Mouse (Mus musculus) forebrain, embryonic 11.5 days (tissue): ENCODE results near the gene Nup153. TPM values are rescaled to one million over a fixed set of nuclear protein-coding genes. Genes with fewer than 3 reads are reported as not detected.

ENCODE experiments used
- ATAC-seq: fragments of 200-750 bp; cut with Nextera tagmentation; replicated peaks from 2 replicates; pipeline ENCODE4 v1.8.0; 2017; ENCODE audit warnings: moderate TSS enrichment; ENCODE audit not compliant: low FRiP score
- DNase-seq: peaks from one replicate; pipeline ENCODE4 v3.0.0-alpha.2; 2017; ENCODE audit warnings: low spot score
- H3K27ac ChIP-seq: fragments of 300-500 bp; sonication (generic); 2 replicates; pipeline ENCODE4 v1.5.1; 2014; ENCODE audit warnings: low read depth, low read length
- H3K27me3 ChIP-seq: fragments of 300-500 bp; sonication (generic); 2 replicates; pipeline ENCODE4 v1.6.1; 2014; ENCODE audit warnings: mild to moderate bottlenecking, low read length, mixed read lengths; ENCODE audit not compliant: control insufficient read depth, insufficient read depth
- H3K36me3 ChIP-seq: fragments of 300-500 bp; sonication (generic); 2 replicates; pipeline ENCODE4 v1.6.1; 2014; ENCODE audit warnings: mild to moderate bottlenecking, low read length, moderate library complexity, mixed read lengths; ENCODE audit not compliant: control insufficient read depth, insufficient read depth
- H3K4me1 ChIP-seq: fragments of 300-500 bp; sonication (generic); replicated peaks from 2 replicates; pipeline ENCODE4 v1.6.1; 2014; ENCODE audit warnings: low read length, mixed read lengths; ENCODE audit not compliant: control insufficient read depth, insufficient read depth
- H3K4me2 ChIP-seq: fragments of 300-500 bp; sonication (generic); 2 replicates; pipeline ENCODE4 v1.6.1; 2014; ENCODE audit warnings: low read depth, mild to moderate bottlenecking, low read length, moderate library complexity, mixed read lengths; ENCODE audit not compliant: severe bottlenecking
- H3K4me3 ChIP-seq: fragments of 300-500 bp; sonication (generic); 2 replicates; pipeline ENCODE4 v1.5.1; 2014; ENCODE audit warnings: low read depth, low read length
- H3K9ac ChIP-seq: fragments of 300-500 bp; sonication (generic); 2 replicates; pipeline ENCODE4 v1.6.1; 2014; ENCODE audit warnings: low read length
- H3K9me3 ChIP-seq: fragments of 300-500 bp; sonication (generic); 2 replicates; pipeline ENCODE4 v1.6.1; 2016; ENCODE audit warnings: low read length, mixed read lengths; ENCODE audit not compliant: control insufficient read depth
- WGBS: fragments of 180-500 bp; shearing (Covaris S2); extraction: QIAGEN DNeasy Blood & Tissue Kit; methylation state at CpG from one replicate; pipeline ENCODE4 v1.1.7; 2014; 5-methylcytosine and 5-hydroxymethylcytosine counted together
- polyA plus RNA-seq: library from polyadenylated mRNA; unstranded; fragments of >200 nt; fragmentation: Nextera tagmentation; extraction: Ambion mirVana; gene quantifications from 2 replicates; pipeline ENCODE4 v1.2.1, GENCODE M21; 2014

The Nup153 gene
- polyA plus RNA-seq, 1 experiment from 2014 or later, result 49.7 TPM

DNA sequence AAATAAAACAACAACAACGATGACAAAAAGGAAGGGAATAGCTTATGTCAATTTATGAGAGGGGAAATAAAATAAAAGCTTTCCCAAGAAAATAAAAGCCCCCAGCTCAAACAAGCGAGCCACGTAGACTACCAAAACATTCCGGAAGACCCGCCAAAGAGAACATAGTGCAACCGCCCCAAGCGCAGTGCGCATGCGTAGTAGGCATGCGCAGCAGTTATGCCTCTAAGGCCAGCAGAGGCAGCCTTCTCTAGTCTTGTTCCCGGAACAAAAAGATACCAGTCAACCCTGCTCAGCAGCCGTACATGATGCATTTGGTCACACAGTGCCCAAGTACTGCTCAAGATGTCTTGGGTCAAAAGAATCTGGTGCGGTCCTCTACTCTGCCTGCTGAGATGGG is 30.9 kb upstream of the Nup153 start:
- WGBS, result 95% methylated on average over 13 of the region's 13 CpGs
- H3K4me1 ChIP-seq, result no peaks in the 10 kb centered on the region
- DNase-seq (no peak), ATAC-seq (no peak)
- no peak overlapping the region for H3K4me3 ChIP-seq
- H3K36me3 ChIP-seq, result no peaks in the 10 kb centered on the region; the same call in 1 of the 2 replicates
- H3K4me2 ChIP-seq, result no peak overlapping the region
- no peak overlapping the region for H3K9ac ChIP-seq
- H3K27me3 ChIP-seq, result no peaks in the 10 kb centered on the region
- no peak overlapping the region for H3K27ac ChIP-seq
- H3K9me3 ChIP-seq, result no peaks in the 10 kb centered on the region

GRCm38 (mm10) chr13:46757946-46758345 is 30.2 kb upstream of the Nup153 start:
- H3K27me3 ChIP-seq, result no peaks in the 10 kb centered on the region
- ATAC-seq, result no peak

DNA sequence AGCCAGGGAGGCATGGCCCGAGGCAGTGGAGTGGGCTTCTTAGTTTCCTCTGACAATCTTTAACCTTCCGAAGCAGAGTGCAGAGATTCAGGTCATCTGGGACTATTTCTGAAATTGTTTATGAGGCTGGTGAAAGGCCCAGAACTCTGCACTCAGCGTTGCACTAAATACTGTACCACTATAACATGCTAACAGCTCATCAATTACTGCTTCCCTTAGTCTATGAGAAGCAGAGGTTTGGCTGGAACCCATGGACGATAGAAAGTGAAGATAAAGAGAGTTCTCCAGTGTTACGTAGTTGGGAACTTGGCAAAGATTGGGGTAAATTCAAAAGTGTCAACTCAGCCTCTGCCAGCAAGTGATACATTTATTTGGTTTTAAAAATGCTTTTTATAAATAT is 25.6 kb upstream of the Nup153 start:
- Histone ChIP-seq H3K36me3 (no peaks in the 10 kb centered on the region), H3K9me3 (no peaks in the 10 kb centered on the region), H3K4me2 (no peak overlapping the region), H3K27ac (no peak overlapping the region), H3K4me1 (no peaks in the 10 kb centered on the region), H3K9ac (no peak overlapping the region), H3K27me3 (no peaks in the 10 kb centered on the region), H3K4me3 (no peak overlapping the region)
- no peak for ATAC-seq
- DNase-seq, result no peak
- WGBS, result 91% methylated on average over 5 of the region's 5 CpGs

More at GRCm38 (mm10) chr13:46757946-46758345, 30.2 kb upstream of the Nup153 start:
- no peak overlapping the region for H3K9ac ChIP-seq
- H3K27ac ChIP-seq, result no peak overlapping the region
- WGBS, result 90% methylated on average over 7 of the region's 7 CpGs
- no peaks in the 10 kb centered on the region; the same call in 1 of the 2 replicates for H3K36me3 ChIP-seq
- H3K9me3 ChIP-seq, result no peaks in the 10 kb centered on the region
- no peak overlapping the region for H3K4me2 ChIP-seq
- no peak overlapping the region for H3K4me3 ChIP-seq
- DNase-seq, result no peak
- H3K4me1 ChIP-seq, result no peaks in the 10 kb centered on the region

DNA sequence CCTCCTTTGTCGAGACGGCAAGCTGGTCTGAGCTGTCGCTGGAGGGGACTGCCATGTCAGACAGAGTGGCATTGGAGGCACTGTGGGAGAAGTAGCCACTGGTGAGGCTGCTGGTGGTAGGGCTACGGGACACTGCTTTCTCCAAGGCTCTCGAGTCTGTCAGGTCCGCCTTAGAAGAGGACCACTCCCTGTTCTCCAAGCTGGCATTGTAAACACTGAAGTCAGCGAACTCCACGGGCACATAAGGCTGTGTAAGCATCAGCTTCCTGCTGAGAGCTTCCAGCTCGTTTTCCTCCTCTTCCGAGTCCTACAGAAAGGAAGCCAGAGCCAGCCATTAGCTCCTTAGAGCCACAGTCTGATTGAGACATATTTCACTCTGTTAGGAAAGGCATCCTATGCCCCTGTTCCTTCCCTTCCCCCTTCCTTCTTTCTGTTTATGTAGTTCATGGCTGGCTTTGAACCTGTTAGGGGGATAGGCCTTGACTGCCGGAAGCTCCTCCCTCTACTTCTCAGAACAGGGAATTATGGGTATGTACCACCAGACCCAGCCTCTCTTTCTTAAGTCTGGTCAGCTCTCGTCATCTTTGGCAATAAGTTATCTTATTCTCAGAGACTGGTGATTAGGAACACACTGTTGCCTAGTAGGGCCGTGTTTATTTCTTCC is 25.0 kb upstream of the Nup153 start:
- H3K4me2 ChIP-seq, result no peak overlapping the region
- H3K27ac ChIP-seq, result no peak overlapping the region
- no peaks in the 10 kb centered on the region for H3K36me3 ChIP-seq
- ATAC-seq, result no peak
- H3K9me3 ChIP-seq, result no peaks in the 10 kb centered on the region
- WGBS, result 81% methylated on average over 13 of the region's 13 CpGs
- H3K27me3 ChIP-seq, result no peaks in the 10 kb centered on the region
- DNase-seq, result no peak
- H3K9ac ChIP-seq, result no peak overlapping the region
- no peaks in the 10 kb centered on the region for H3K4me1 ChIP-seq
- no peak overlapping the region for H3K4me3 ChIP-seq

GRCm38 (mm10) chr13:46748138-46748873 is 20.6 kb upstream of the Nup153 start:
- WGBS, result 89% methylated on average over 5 of the region's 5 CpGs
- ATAC-seq (no peak), DNase-seq (no peak)
- Histone ChIP-seq H3K9me3 (no peaks in the 10 kb centered on the region), H3K27me3 (no peaks in the 10 kb centered on the region), H3K9ac (no peak overlapping the region), H3K36me3 (no peaks in the 10 kb centered on the region), H3K27ac (no peak overlapping the region), H3K4me3 (no peak overlapping the region), H3K4me1 (no peaks in the 10 kb centered on the region), H3K4me2 (no peak overlapping the region)

- H3K4me3 ChIP-seq, result no peak overlapping the region
- H3K4me1 ChIP-seq, result no peaks in the 10 kb centered on the region
- no peak for ATAC-seq
- no peaks in the 10 kb centered on the region for H3K9me3 ChIP-seq
- no peaks in the 10 kb centered on the region for H3K36me3 ChIP-seq
- 83% methylated on average over 8 of the region's 8 CpGs for WGBS
- no peak overlapping the region for H3K4me2 ChIP-seq
- DNase-seq, result no peak
- no peaks in the 10 kb centered on the region for H3K27me3 ChIP-seq
- no peak overlapping the region for H3K9ac ChIP-seq
- H3K27ac ChIP-seq, result no peak overlapping the region
Observed at GRCm38 (mm10) chr13:46743821-46744220, 16.1 kb upstream of the Nup153 start.

- no peaks in the 10 kb centered on the region for H3K9me3 ChIP-seq
- no peak for ATAC-seq
- no peak overlapping the region for H3K4me2 ChIP-seq
- WGBS, result 76% methylated on average over 2 of the region's 2 CpGs
- no peak overlapping the region for H3K27ac ChIP-seq
- H3K27me3 ChIP-seq, result no peaks in the 10 kb centered on the region
- no peak overlapping the region for H3K4me3 ChIP-seq
- H3K36me3 ChIP-seq, result no peaks in the 10 kb centered on the region
- no peaks in the 10 kb centered on the region for H3K4me1 ChIP-seq
- no peak overlapping the region for H3K9ac ChIP-seq
- DNase-seq, result no peak
Observed at GRCm38 (mm10) chr13:46742367-46742766, 14.6 kb upstream of the Nup153 start.

DNA sequence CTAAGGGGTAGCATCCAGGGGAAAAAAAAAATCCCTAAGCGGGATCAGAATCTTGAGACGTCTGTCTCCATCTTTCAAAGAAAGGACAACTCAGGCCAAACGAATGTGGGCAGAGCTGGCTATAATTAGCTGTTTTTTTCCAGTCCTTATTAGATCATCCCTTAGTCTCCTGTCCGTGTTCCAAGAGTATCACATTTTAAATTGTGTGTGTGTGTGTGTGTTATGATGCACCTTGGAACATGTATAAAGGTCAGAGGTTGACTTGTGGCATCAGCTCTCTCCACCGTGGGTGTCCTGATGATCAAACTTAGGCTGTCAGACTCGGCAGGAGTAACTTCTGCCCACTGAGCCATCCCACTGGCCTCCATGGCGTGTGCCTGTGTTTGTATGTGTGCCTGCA is 11.7 kb upstream of the Nup153 start:
- H3K27me3 ChIP-seq, result no peaks in the 10 kb centered on the region
- H3K36me3 ChIP-seq, result no peaks in the 10 kb centered on the region
- H3K4me1 ChIP-seq, result 0 out of 2 replicates have a peak, but pooled peaks cover 6% of the 10 kb centered on the region
- H3K4me3 ChIP-seq, result no peak overlapping the region
- no peak overlapping the region for H3K4me2 ChIP-seq
- 80% methylated on average over 7 of the region's 7 CpGs for WGBS
- H3K9ac ChIP-seq, result no peak overlapping the region
- no peak for ATAC-seq
- H3K27ac ChIP-seq, result no peak overlapping the region
- H3K9me3 ChIP-seq, result no peaks in the 10 kb centered on the region
- DNase-seq, result no peak

DNA sequence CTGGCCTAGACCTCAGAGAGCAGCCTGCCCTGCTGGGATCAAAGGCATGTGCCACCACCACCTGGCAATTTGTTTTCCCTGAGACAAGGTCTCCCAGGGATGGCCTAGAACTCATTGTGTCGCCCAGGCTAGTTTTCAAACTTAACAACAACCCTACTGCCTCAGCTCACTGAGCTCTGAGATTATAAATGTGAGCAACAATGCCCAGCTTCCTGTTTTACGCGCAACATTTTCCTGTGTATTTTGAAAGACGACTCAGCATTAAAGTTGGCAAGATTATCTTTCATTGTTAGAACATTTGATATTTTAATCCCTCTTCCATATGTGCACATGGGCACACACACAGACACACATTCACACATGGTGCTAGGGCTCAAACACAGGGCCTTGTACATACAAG is 9.7 kb upstream of the Nup153 start:
- Histone ChIP-seq H3K4me2 (no peak overlapping the region), H3K4me3 (no peak overlapping the region), H3K36me3 (no peaks in the 10 kb centered on the region), H3K9ac (no peak overlapping the region), H3K4me1 (0 out of 2 replicates have a peak, but pooled peaks cover 6% of the 10 kb centered on the region), H3K27me3 (no peaks in the 10 kb centered on the region), H3K9me3 (no peaks in the 10 kb centered on the region), H3K27ac (no peak overlapping the region)
- no peak for DNase-seq
- 84% methylated on average over 4 of the region's 4 CpGs for WGBS
- no peak for ATAC-seq
